Mouse (Mus musculus) thymus, postnatal 14 days (tissue): ENCODE results near the gene Bspry.

Experiments used
- DNase-seq: peaks from one replicate; pipeline ENCODE4 v3.0.0; 2021

The Bspry gene

GRCm38 (mm10) chr4:62484928-62485327, 5.1 kb downstream of the Bspry start:
- peak; percentile 29 for DNase-seq

- DNase-seq = no peak
Measured at GRCm38 (mm10) chr4:62485450-62486161, 5.8 kb downstream of the Bspry start.

GRCm38 (mm10) chr4:62486162-62486696, 6.4 kb downstream of the Bspry start:
- DNase-seq = no peak

GRCm38 (mm10) chr4:62487172-62487571, 7.3 kb downstream of the Bspry start:
- no peak for DNase-seq

DNA sequence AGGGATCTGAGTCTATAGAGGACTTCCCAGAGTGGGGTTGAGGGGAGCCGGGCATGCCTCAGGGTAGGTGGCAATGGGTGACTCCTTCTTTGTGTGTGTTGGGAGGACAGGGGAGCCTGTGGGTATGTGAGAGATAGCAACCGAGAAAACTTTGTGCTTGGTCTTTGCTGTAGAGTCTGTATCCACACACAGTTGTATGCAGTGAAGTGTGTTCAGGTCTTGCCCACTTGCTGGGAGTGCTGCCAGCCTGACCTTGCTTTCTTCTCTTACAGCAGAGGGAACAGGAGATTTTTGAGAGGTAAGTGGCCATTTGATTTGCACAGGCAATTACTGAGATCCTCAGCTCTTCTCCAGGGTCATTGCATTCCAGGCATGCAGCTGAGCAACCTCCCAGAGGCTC, 8.1 kb downstream of the Bspry start:
- no peak for DNase-seq

DNA sequence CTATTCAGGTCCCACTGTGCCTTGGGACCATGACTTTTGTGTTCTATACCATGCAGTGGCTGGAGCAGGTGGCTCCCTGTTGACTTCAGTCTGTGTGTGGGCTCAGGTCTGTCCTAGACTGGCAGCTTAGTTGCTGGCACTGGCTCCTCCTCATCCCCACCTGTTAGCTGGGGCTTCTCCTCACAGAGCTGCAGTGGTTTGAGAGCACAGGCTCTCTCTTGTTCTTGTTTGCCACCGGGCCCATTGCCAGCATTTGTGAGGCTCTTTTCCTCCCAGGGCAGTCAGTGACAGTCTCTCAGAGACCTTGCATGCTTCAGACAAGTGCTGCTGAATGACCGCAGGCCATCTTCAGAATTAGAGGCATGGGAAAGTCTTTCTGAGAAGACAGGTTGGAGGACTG, 12.8 kb downstream of the Bspry start:
- no peak for DNase-seq

- no peak for DNase-seq
Measured at GRCm38 (mm10) chr4:62494230-62494629, 14.4 kb downstream of the Bspry start.

DNA sequence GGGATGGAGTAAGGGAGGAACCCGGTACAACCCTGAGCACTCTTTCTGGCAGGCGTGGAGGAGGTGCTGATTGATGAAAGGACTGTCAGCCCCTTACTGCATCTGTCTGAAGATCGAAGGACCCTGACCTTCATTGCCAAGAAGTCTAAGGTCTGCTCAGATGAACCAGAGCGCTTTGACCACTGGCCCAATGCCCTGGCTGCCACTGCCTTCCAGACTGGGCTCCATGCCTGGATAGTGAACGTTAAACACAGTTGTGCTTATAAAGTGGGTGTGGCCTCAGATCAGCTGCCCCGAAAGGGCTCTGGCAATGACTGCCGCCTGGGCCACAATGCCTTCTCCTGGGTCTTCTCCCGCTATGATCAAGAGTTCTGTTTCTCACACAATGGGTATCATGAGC, 16.1 kb downstream of the Bspry start:
- DNase-seq = no peak

GRCm38 (mm10) chr4:62496815-62497214, 17.0 kb downstream of the Bspry start:
- DNase-seq = no peak

DNA sequence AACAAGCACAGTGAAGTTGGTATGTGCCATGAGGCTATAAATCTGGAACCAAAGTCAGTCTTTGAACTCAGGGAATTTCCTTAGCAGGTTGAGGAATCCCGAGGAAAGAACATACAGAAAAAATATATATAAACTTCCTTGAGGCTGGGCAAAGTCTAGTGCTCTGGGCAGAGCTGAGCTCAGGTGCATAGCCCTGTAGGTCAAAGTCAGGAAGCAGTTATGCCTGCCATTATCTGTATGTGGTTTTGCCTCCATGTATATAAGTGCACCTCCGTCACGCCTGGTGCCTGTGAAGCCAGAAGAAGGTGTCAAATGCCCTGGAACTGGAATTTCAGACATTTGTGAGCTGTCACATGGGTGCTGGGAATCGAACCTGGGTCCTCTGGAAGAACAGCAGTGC, 20.9 kb downstream of the Bspry start:
- DNase-seq = no peak

- DNase-seq = no peak
Measured at GRCm38 (mm10) chr4:62501534-62501933, 21.7 kb downstream of the Bspry start.

DNA sequence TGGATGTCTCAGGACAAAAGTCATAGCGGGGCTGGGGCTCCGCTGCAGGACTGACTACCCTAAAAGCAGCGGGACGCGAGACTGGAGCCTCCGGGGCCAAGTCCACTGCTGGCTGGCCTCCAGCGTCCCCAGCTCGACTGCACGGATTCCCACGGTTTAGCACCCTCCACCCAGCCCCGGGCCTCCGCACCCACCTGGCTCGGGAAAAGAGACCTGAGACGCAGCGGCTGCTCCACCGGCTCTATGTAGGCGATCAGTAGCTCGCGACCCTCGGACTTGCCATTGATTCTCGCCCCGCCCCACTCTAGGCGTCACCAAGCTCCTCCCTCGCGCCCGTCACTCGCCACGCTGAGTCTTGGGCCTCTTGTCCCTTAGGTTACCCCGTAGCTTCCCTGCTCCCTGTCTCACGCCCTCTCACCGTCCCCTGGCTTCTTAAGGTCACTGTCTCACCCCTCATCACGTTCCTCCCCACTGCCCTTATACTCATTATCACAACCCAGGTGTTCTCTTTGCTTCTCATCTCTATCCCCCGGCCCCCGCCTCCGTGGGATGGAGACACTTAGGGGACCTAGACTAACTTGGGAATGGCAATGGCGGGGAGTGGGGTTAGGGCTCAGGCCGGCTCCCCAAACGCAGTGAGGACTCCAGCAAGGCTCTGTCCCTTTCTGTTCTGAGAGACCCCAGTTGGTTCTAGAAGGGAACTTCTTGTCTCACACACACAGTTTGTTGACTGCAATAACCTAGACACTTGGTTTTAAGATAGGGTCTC, 22.3 kb downstream of the Bspry start:
- peak; percentile 86 for DNase-seq

GRCm38 (mm10) chr4:62502969-62503368, 23.1 kb downstream of the Bspry start:
- DNase-seq = no peak

DNA sequence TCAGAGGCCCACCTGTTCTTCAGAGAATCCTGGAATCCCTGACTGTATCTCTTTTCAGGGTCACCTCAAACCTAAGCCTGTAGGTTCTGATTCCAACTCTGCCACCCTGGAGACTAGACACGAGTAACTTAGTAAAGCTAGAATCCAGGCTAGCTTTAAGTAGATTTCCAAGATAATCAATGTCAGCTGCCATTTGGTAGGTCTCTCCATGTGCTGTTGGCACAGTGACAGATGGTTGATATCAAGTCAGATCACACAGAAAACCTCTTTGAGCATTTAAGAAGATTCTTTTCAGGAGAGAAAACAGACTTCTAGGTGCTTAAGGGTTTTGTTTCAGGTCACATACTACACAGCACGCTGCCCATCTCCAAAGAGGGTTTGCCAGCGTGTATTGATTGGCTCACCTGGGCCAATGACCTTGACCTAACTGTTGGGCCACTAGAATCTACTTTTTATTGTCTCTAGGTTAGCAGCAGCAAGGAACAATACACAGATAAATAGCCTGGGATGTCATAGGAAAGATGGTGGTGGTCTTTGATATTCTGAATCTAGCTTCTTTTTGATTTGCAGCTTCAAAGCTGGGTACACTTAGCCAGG, 23.6 kb downstream of the Bspry start, which contains the start of gene Hdhd3:
Gene Hdhd3, minus strand, starts transcription at position 94 of the 597 bp plus-strand sequence.
- DNase-seq = no peak

- DNase-seq = no peak
Measured at GRCm38 (mm10) chr4:62505991-62506390, 26.1 kb downstream of the Bspry start.

GRCm38 (mm10) chr4:62506798-62507197, 26.9 kb downstream of the Bspry start:
- peak; percentile 69 for DNase-seq

DNA sequence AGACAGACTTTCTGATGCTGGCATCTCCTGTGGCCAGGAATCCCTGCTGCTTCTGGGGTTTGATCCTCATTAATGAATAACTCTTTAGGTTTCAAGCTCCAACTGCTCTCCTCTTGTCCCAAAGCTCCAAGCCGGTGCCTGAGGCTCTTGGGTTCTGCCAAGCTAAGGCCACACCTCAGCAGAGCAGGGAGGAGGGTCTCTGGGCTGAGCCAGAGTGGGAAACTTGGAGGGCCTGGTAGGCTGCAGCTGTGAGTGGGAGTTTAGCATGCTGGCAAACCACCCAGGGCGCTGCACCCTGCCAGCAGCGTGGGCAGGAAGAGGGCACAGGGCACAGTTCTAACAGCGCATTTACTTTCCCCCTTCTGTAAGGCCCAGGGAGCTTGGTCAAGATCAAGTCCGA, 29.0 kb downstream of the Bspry start:
- DNase-seq = no peak

GRCm38 (mm10) chr4:62509946-62510345, 30.1 kb downstream of the Bspry start:
- no peak for DNase-seq

- no peak for DNase-seq
Measured at GRCm38 (mm10) chr4:62513998-62514506, 34.2 kb downstream of the Bspry start.

GRCm38 (mm10) chr4:62514995-62515394, 35.1 kb downstream of the Bspry start:
- no peak for DNase-seq

DNA sequence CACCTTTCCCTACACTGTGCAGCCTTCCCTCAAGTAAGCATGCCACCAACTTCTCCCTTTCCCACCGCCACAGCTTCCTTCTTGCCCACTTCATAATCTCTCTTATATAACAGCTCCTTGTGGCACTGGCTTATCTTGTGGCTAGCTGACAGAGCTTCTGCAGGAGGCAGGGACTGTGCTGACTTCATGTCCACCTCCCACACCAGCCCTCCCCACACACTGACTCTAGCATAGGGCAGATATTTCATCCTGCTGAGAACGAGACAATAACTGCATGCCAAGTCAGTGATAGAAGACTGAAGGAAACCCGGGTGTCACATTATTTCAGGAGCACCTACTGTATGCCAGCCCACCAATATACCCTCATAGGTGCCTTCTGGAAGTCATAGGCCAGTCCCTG, 35.6 kb downstream of the Bspry start:
- no peak for DNase-seq

DNA sequence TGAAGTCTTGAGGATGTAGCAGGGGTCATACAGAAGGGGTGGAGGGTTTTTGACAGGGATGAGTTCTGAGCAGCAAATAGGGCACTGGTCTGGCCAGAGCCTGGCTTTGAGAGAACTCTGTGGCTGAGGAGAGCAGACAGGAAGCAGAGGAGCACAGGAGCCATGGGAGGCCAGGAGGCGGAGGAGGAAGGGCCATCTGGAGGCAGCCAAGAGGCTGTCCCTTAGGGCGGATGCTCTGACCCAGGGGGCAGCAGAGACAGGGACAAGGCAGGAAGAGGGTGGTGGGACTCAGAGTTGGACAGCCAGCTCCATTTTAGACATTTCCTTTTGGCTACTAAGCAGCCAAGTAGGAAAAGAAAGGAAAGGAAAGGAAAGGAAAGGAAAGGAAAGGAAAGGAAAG, 36.2 kb downstream of the Bspry start:
- no peak for DNase-seq

GRCm38 (mm10) chr4:62516579-62516978, 36.7 kb downstream of the Bspry start:
- DNase-seq = no peak

- no peak for DNase-seq
Measured at GRCm38 (mm10) chr4:62517046-62517445, 37.2 kb downstream of the Bspry start.
